Mouse (Mus musculus) midbrain, embryonic 11.5 days (tissue): ENCODE results near the gene Abcd2. TPM values are rescaled to one million over a fixed set of nuclear protein-coding genes. Genes with fewer than 3 reads are reported as not detected.

Experiments used
- ATAC-seq: fragments of 200-750 bp; cut with Nextera tagmentation; 2 replicates; pipeline ENCODE4 v1.8.0; 2017; ENCODE audit warnings: moderate TSS enrichment, moderate library complexity; ENCODE audit not compliant: low FRiP score
- DNase-seq: peaks from one replicate; pipeline ENCODE4 v3.0.0; 2015; ENCODE audit warnings: low spot score; ENCODE audit errors: missing footprints
- H3K27ac ChIP-seq: fragments of 300-500 bp; sonication (generic); 2 replicates; pipeline ENCODE4 v1.5.1; 2014; ENCODE audit warnings: low read depth, low read length
- H3K27me3 ChIP-seq: fragments of 300-500 bp; sonication (generic); 2 replicates; pipeline ENCODE4 v1.6.1; 2014; ENCODE audit warnings: mild to moderate bottlenecking, low read length, moderate library complexity, mixed read lengths; ENCODE audit not compliant: control insufficient read depth, insufficient read depth
- H3K36me3 ChIP-seq: fragments of 300-500 bp; sonication (generic); 2 replicates; pipeline ENCODE4 v1.6.1; 2014; ENCODE audit warnings: mild to moderate bottlenecking, low read length, moderate library complexity, mixed read lengths; ENCODE audit not compliant: control insufficient read depth, insufficient read depth
- H3K4me1 ChIP-seq: fragments of 300-500 bp; sonication (generic); 2 replicates; pipeline ENCODE4 v1.6.1; 2014; ENCODE audit warnings: low read length; ENCODE audit not compliant: control insufficient read depth, insufficient read depth
- H3K4me2 ChIP-seq: fragments of 300-500 bp; sonication (generic); 2 replicates; pipeline ENCODE4 v1.6.1; 2014; ENCODE audit warnings: mild to moderate bottlenecking, moderate library complexity
- H3K4me3 ChIP-seq: fragments of 300-500 bp; sonication (generic); 2 replicates; pipeline ENCODE4 v1.5.1; 2014; ENCODE audit warnings: low read depth, low read length
- H3K9ac ChIP-seq: fragments of 300-500 bp; sonication (generic); 2 replicates; pipeline ENCODE4 v1.6.1; 2014; ENCODE audit warnings: low read length
- H3K9me3 ChIP-seq: fragments of 300-500 bp; sonication (generic); 2 replicates; pipeline ENCODE4 v1.6.1; 2016; ENCODE audit warnings: low read length; ENCODE audit not compliant: control insufficient read depth
- WGBS: fragments of 180-500 bp; shearing (Covaris S2); extraction: QIAGEN DNeasy Blood & Tissue Kit; methylation state at CpG from one replicate; pipeline ENCODE4 v1.1.7; 2014; 5-methylcytosine and 5-hydroxymethylcytosine counted together
- polyA plus RNA-seq: library from polyadenylated mRNA; unstranded; fragments of >200 nt; fragmentation: Nextera tagmentation; extraction: Ambion mirVana; gene quantifications from 2 replicates; pipeline ENCODE4 v1.2.1, GENCODE M21; 2014

Gene Abcd2
- polyA plus RNA-seq, result 32.5 and 36.2 TPM in 2 replicates

GRCm38 (mm10) chr15:91191412-91192222 lies at the start of gene Abcd2:
Gene Abcd2, minus strand, starts transcription at chr15:91191799.
- peak; percentile 96 for ATAC-seq
- Histone ChIP-seq H3K36me3 (no peaks in the 10 kb centered on the region), H3K4me2 (peak within 1 kb of the TSS; percentile 66), H3K27ac (peak within 1 kb of the TSS; percentile 89), H3K4me3 (peak within 1 kb of the TSS; percentile 60), H3K9me3 (no peaks in the 10 kb centered on the region), H3K27me3 (no peaks in the 10 kb centered on the region), H3K4me1 (peaks cover 5% of the 10 kb centered on the region), H3K9ac (peak within 1 kb of the TSS; percentile 74)
- DNase-seq, result peak; percentile 97
- under 1% methylated on average over 22 of the region's 22 CpGs for WGBS

GRCm38 (mm10) chr15:91240683-91241335 lies 49.2 kb upstream of the Abcd2 start:
- Histone ChIP-seq H3K36me3 (no peaks in the 10 kb centered on the region), H3K27me3 (no peaks in the 10 kb centered on the region), H3K4me2 (no peak overlapping the region), H3K9me3 (no peaks in the 10 kb centered on the region), H3K4me1 (no peaks in the 10 kb centered on the region), H3K4me3 (no peak overlapping the region), H3K9ac (no peak overlapping the region), H3K27ac (no peak overlapping the region)
- 86% methylated on average over 3 of the region's 3 CpGs for WGBS
- DNase-seq (no peak), ATAC-seq (no peak)

GRCm38 (mm10) chr15:91237294-91237693 lies 45.7 kb upstream of the Abcd2 start:
- Histone ChIP-seq H3K9ac (no peak overlapping the region), H3K9me3 (no peaks in the 10 kb centered on the region), H3K4me3 (no peak overlapping the region), H3K4me2 (no peak overlapping the region), H3K4me1 (no peaks in the 10 kb centered on the region), H3K27me3 (no peaks in the 10 kb centered on the region), H3K36me3 (no peaks in the 10 kb centered on the region), H3K27ac (no peak overlapping the region)
- 85% methylated on average over 5 of the region's 5 CpGs for WGBS
- ATAC-seq (no peak), DNase-seq (no peak)

- Histone ChIP-seq H3K27ac (no peak overlapping the region), H3K27me3 (no peaks in the 10 kb centered on the region), H3K9ac (no peak overlapping the region), H3K4me1 (no peaks in the 10 kb centered on the region), H3K9me3 (no peaks in the 10 kb centered on the region), H3K4me3 (no peak overlapping the region), H3K36me3 (no peaks in the 10 kb centered on the region), H3K4me2 (no peak overlapping the region)
- ATAC-seq, result no peak
- no peak for DNase-seq
- 89% methylated on average over 5 of the region's 5 CpGs for WGBS
Measured at GRCm38 (mm10) chr15:91206518-91206917, 14.9 kb upstream of the Abcd2 start.

GRCm38 (mm10) chr15:91203521-91203920 lies 11.9 kb upstream of the Abcd2 start:
- no peak for ATAC-seq
- no peak for DNase-seq
- H3K27me3 ChIP-seq, result no peaks in the 10 kb centered on the region
- H3K27ac ChIP-seq, result no peak overlapping the region
- no peak overlapping the region for H3K9ac ChIP-seq
- H3K4me1 ChIP-seq, result no peaks in the 10 kb centered on the region
- no peak overlapping the region for H3K4me3 ChIP-seq
- H3K36me3 ChIP-seq, result no peaks in the 10 kb centered on the region
- no peaks in the 10 kb centered on the region for H3K9me3 ChIP-seq
- H3K4me2 ChIP-seq, result no peak overlapping the region
- 89% methylated on average over 3 of the region's 3 CpGs for WGBS

- no peaks in the 10 kb centered on the region for H3K9me3 ChIP-seq
- 80% methylated on average over 1 of the region's 1 CpGs for WGBS
- no peaks in the 10 kb centered on the region for H3K36me3 ChIP-seq
- H3K4me3 ChIP-seq, result no peak overlapping the region
- DNase-seq, result no peak
- no peak overlapping the region for H3K4me2 ChIP-seq
- no peak for ATAC-seq
- H3K27ac ChIP-seq, result no peak overlapping the region
- no peaks in the 10 kb centered on the region for H3K27me3 ChIP-seq
- no peaks in the 10 kb centered on the region for H3K4me1 ChIP-seq
- no peak overlapping the region for H3K9ac ChIP-seq
Measured at GRCm38 (mm10) chr15:91202486-91202885, 10.9 kb upstream of the Abcd2 start.

GRCm38 (mm10) chr15:91200833-91201232 lies 9.2 kb upstream of the Abcd2 start:
- Histone ChIP-seq H3K27me3 (no peaks in the 10 kb centered on the region), H3K4me1 (no peaks in the 10 kb centered on the region), H3K36me3 (no peaks in the 10 kb centered on the region), H3K4me3 (no peak overlapping the region), H3K4me2 (no peak overlapping the region), H3K9ac (no peak overlapping the region), H3K27ac (no peak overlapping the region), H3K9me3 (no peaks in the 10 kb centered on the region)
- ATAC-seq, result no peak
- WGBS, result 89% methylated on average over 1 of the region's 1 CpGs
- DNase-seq, result no peak

- Histone ChIP-seq H3K9ac (no peak within 1 kb of the TSS), H3K27me3 (no peaks in the 10 kb centered on the region), H3K4me2 (no peak within 1 kb of the TSS), H3K36me3 (no peaks in the 10 kb centered on the region), H3K27ac (no peak within 1 kb of the TSS), H3K4me3 (no peak within 1 kb of the TSS), H3K4me1 (no peaks in the 10 kb centered on the region), H3K9me3 (no peaks in the 10 kb centered on the region)
- no peak for DNase-seq
- 94% methylated on average over 30 of the region's 30 CpGs for WGBS
- ATAC-seq, result no peak
Measured at GRCm38 (mm10) chr15:91199256-91199905, 7.8 kb upstream of the Abcd2 start, which contains the start of gene CN725425. Gene CN725425, plus strand, starts transcription at chr15:91199494.

- Histone ChIP-seq H3K4me1 (peaks cover 5% of the 10 kb centered on the region), H3K27ac (peak overlapping the region; percentile 89), H3K27me3 (no peaks in the 10 kb centered on the region), H3K4me3 (peak overlapping the region; percentile 60), H3K4me2 (peak overlapping the region; percentile 66), H3K9ac (peak overlapping the region; percentile 74), H3K36me3 (no peaks in the 10 kb centered on the region), H3K9me3 (no peaks in the 10 kb centered on the region)
- ATAC-seq (peak; percentile 58), DNase-seq (no peak)
- WGBS, result 11% methylated on average over 7 of the region's 7 CpGs
Measured at GRCm38 (mm10) chr15:91192223-91192598, 612 bp upstream of the Abcd2 start.
